Mouse (Mus musculus): Measurements from ENCODE around the gene Abhd14b. TPM values are rescaled to one million over a fixed set of nuclear protein-coding genes. Genes with fewer than 3 reads are reported as not detected.

Abhd14b gene
- polyA plus RNA-seq, 2 experiments: 17.3 to 24.9 TPM

- 75% methylated on average over 5 of the region's 5 CpGs for WGBS (ENCODE audit: insufficient replicate concordance)
- Histone ChIP-seq H3K27ac (no peak overlapping the region), H3K9me3 (ENCODE audit: control insufficient read depth, low read length) (no peaks in the 10 kb centered on the region), H3K9ac (replicated peaks) (no peak overlapping the region), H3K27me3 (ENCODE audit: control insufficient read depth, insufficient read depth, low read length) (peaks cover 9% of the 10 kb centered on the region), H3K36me3 (replicated peaks; ENCODE audit: control insufficient read depth, insufficient read depth, low read depth) (no peaks in the 10 kb centered on the region), H3K4me2 (ENCODE audit: low read depth) (no peak overlapping the region), H3K4me3 (ENCODE audit: insufficient read depth in 1 of 2, low read depth in 2 of 2, low read length in 2 of 2) (no peak overlapping the region), H3K4me1 (replicated peaks; ENCODE audit: control insufficient read depth in 2 of 2, insufficient read depth in 2 of 2, low read length in 1 of 2) (peaks cover 4 to 6% of the 10 kb centered on the region in 2 experiments)
- DNase-seq (ENCODE audit: low read depth in 3 of 3, low spot score in 3 of 3) (no peak), ATAC-seq (ENCODE audit: insufficient read depth) (no peak)
- TF ChIP-seq EP300 (IDR thresholded peaks at IDR 0.05; ENCODE audit: low read depth) (no peak), CTCF (IDR thresholded peaks at IDR 0.05; ENCODE audit: low read depth) (no peak)
Measured at GRCm38 (mm10) chr9:106457920-106458319, 10.7 kb downstream of the Abhd14b start.

- Histone ChIP-seq H3K4me2 (ENCODE audit: low read depth) (no peak overlapping the region), H3K36me3 (replicated peaks; ENCODE audit: control insufficient read depth, insufficient read depth, low read depth) (no peaks in the 10 kb centered on the region), H3K9me3 (ENCODE audit: control insufficient read depth, low read length) (no peaks in the 10 kb centered on the region), H3K27me3 (ENCODE audit: control insufficient read depth, insufficient read depth, low read length) (peaks cover 8% of the 10 kb centered on the region), H3K27ac (no peak overlapping the region), H3K9ac (replicated peaks) (no peak overlapping the region), H3K4me1 (replicated peaks; ENCODE audit: control insufficient read depth in 2 of 2, insufficient read depth in 2 of 2, low read length in 1 of 2) (peaks cover 0 to 3% of the 10 kb centered on the region in 2 experiments; a peak in 1 of 4 replicates), H3K4me3 (ENCODE audit: insufficient read depth in 1 of 2, low read depth in 2 of 2, low read length in 2 of 2) (no peak overlapping the region)
- TF ChIP-seq EP300 (IDR thresholded peaks at IDR 0.05; ENCODE audit: low read depth) (no peak), CTCF (IDR thresholded peaks at IDR 0.05; ENCODE audit: low read depth) (no peak)
- no peak for DNase-seq (ENCODE audit: low read depth in 3 of 3, low spot score in 3 of 3)
- no peak for ATAC-seq (ENCODE audit: insufficient read depth)
- 71% methylated on average over 15 of the region's 15 CpGs for WGBS (ENCODE audit: insufficient replicate concordance)
Measured at GRCm38 (mm10) chr9:106459946-106460345, 12.7 kb downstream of the Abhd14b start.

GRCm38 (mm10) chr9:106460401-106461025, 13.3 kb downstream of the Abhd14b start:
- ATAC-seq (ENCODE audit: insufficient read depth) (no peak), DNase-seq (ENCODE audit: low read depth in 3 of 3, low spot score in 3 of 3) (no peak)
- Histone ChIP-seq H3K4me3 (ENCODE audit: insufficient read depth in 1 of 2, low read depth in 2 of 2, low read length in 2 of 2) (no peak overlapping the region), H3K36me3 (replicated peaks; ENCODE audit: control insufficient read depth, insufficient read depth, low read depth) (no peaks in the 10 kb centered on the region), H3K27ac (no peak overlapping the region), H3K4me1 (replicated peaks; ENCODE audit: control insufficient read depth in 2 of 2, insufficient read depth in 2 of 2, low read length in 1 of 2) (peaks cover 0 to 3% of the 10 kb centered on the region in 2 experiments; a peak in 1 of 4 replicates), H3K27me3 (ENCODE audit: control insufficient read depth, insufficient read depth, low read length) (peaks cover 13% of the 10 kb centered on the region), H3K9ac (replicated peaks) (no peak overlapping the region), H3K9me3 (ENCODE audit: control insufficient read depth, low read length) (no peaks in the 10 kb centered on the region), H3K4me2 (ENCODE audit: low read depth) (no peak overlapping the region)
- 76% methylated on average over 18 of the region's 18 CpGs for WGBS (ENCODE audit: insufficient replicate concordance)
- TF ChIP-seq EP300 (IDR thresholded peaks at IDR 0.05; ENCODE audit: low read depth) (no peak), CTCF (IDR thresholded peaks at IDR 0.05; ENCODE audit: low read depth) (no peak)

GRCm38 (mm10) chr9:106461026-106461415, 13.8 kb downstream of the Abhd14b start:
- TF ChIP-seq EP300 (IDR thresholded peaks at IDR 0.05; ENCODE audit: low read depth) (no peak), CTCF (IDR thresholded peaks at IDR 0.05; ENCODE audit: low read depth) (no peak)
- 76% methylated on average over 9 of the region's 9 CpGs for WGBS (ENCODE audit: insufficient replicate concordance)
- Histone ChIP-seq H3K4me2 (ENCODE audit: low read depth) (no peak overlapping the region), H3K36me3 (replicated peaks; ENCODE audit: control insufficient read depth, insufficient read depth, low read depth) (no peaks in the 10 kb centered on the region), H3K4me1 (replicated peaks; ENCODE audit: control insufficient read depth in 2 of 2, insufficient read depth in 2 of 2, low read length in 1 of 2) (no peaks in the 10 kb centered on the region), H3K4me3 (ENCODE audit: insufficient read depth in 1 of 2, low read depth in 2 of 2, low read length in 2 of 2) (no peak overlapping the region), H3K27me3 (ENCODE audit: control insufficient read depth, insufficient read depth, low read length) (peaks cover 18% of the 10 kb centered on the region), H3K9ac (replicated peaks) (no peak overlapping the region), H3K27ac (no peak overlapping the region), H3K9me3 (ENCODE audit: control insufficient read depth, low read length) (no peaks in the 10 kb centered on the region)
- no peak for DNase-seq (ENCODE audit: low read depth in 3 of 3, low spot score in 3 of 3)
- ATAC-seq (ENCODE audit: insufficient read depth): no peak

- H3K4me3 ChIP-seq (ENCODE audit: insufficient read depth in 1 of 2, low read depth in 2 of 2, low read length in 2 of 2): no peak overlapping the region
- no peaks in the 10 kb centered on the region for H3K4me1 ChIP-seq (replicated peaks; ENCODE audit: control insufficient read depth in 2 of 2, insufficient read depth in 2 of 2, low read length in 1 of 2)
- DNase-seq (ENCODE audit: low read depth in 3 of 3, low spot score in 3 of 3) (no peak), ATAC-seq (ENCODE audit: insufficient read depth) (no peak)
- H3K4me2 ChIP-seq (ENCODE audit: low read depth): no peak overlapping the region
- no peak overlapping the region for H3K27ac ChIP-seq
- H3K9ac ChIP-seq (replicated peaks): no peak overlapping the region
- WGBS (ENCODE audit: insufficient replicate concordance): 73% methylated on average over 16 of the region's 16 CpGs
- TF ChIP-seq EP300 (IDR thresholded peaks at IDR 0.05; ENCODE audit: low read depth) (no peak), CTCF (IDR thresholded peaks at IDR 0.05; ENCODE audit: low read depth) (no peak)
- H3K36me3 ChIP-seq (replicated peaks; ENCODE audit: control insufficient read depth, insufficient read depth, low read depth): no peaks in the 10 kb centered on the region
- H3K9me3 ChIP-seq (ENCODE audit: control insufficient read depth, low read length): no peaks in the 10 kb centered on the region
- H3K27me3 ChIP-seq (ENCODE audit: control insufficient read depth, insufficient read depth, low read length): peaks cover 20% of the 10 kb centered on the region
Measured at GRCm38 (mm10) chr9:106461641-106462429, 14.6 kb downstream of the Abhd14b start.

All from liver, embryonic 14.5 days (tissue).